Mouse (Mus musculus) natural killer cell, adult 2 months (primary cell): Measurements from ENCODE around the gene Cox16.
"Not testable (repeated sequence)": the region's sequence is repeated elsewhere in the genome, so short reads cannot be mapped to it uniquely, and the experiment has no call there.

ENCODE experiments used
- DNase-seq, 2 experiments: peaks; one replicate each; pipeline ENCODE4 v3.0.0; 2022; ENCODE audit warnings: low spot score in 2 of 2

The Cox16 gene

GRCm38 (mm10) chr12:81484727-81485191 is at the start of gene Cox16:
Gene Cox16, minus strand, starts transcription at chr12:81485127.
- peak; percentile 77 to 81 for DNase-seq

GRCm38 (mm10) chr12:81533029-81533419 is 48.1 kb upstream of the Cox16 start:
- no peak for DNase-seq

- peak; percentile 76 to 77 for DNase-seq
Observed at GRCm38 (mm10) chr12:81532316-81533028, 47.5 kb upstream of the Cox16 start, which contains the start of the genes Gm20498 and Synj2bp. Gene Gm20498, minus strand, starts transcription at chr12:81532905. Gene Synj2bp, minus strand, starts transcription at chr12:81532911.

- DNase-seq = not testable (repeated sequence)
Observed at GRCm38 (mm10) chr12:81530587-81530986, 45.7 kb upstream of the Cox16 start.

GRCm38 (mm10) chr12:81496906-81497305 is 12.0 kb upstream of the Cox16 start:
- not testable (repeated sequence) for DNase-seq

GRCm38 (mm10) chr12:81490491-81490890 is 5.6 kb upstream of the Cox16 start:
- DNase-seq = no peak

- DNase-seq = no peak
Observed at GRCm38 (mm10) chr12:81485311-81485710, 384 bp upstream of the Cox16 start.

GRCm38 (mm10) chr12:81484212-81484611 is 715 bp downstream of the Cox16 start:
- no peak for DNase-seq

- no peak for DNase-seq
Observed at GRCm38 (mm10) chr12:81483656-81484055, 1.3 kb downstream of the Cox16 start.

GRCm38 (mm10) chr12:81459051-81459450 is 25.9 kb downstream of the Cox16 start:
- DNase-seq = not testable (repeated sequence)

GRCm38 (mm10) chr12:81438985-81439384 is 45.9 kb downstream of the Cox16 start:
- not testable (repeated sequence) for DNase-seq

GRCm38 (mm10) chr12:81434778-81435177 is 50.1 kb downstream of the Cox16 start:
- not testable (repeated sequence) for DNase-seq

GRCm38 (mm10) chr12:81421846-81422245 is 63.1 kb downstream of the Cox16 start, which contains the start of gene Adam4:
Gene Adam4, minus strand, starts transcription at chr12:81421946.
- no peak for DNase-seq

- no peak for DNase-seq
Observed at GRCm38 (mm10) chr12:81413211-81413610, 71.7 kb downstream of the Cox16 start.

- DNase-seq = no peak
Observed at GRCm38 (mm10) chr12:81408966-81409365, 76.0 kb downstream of the Cox16 start.

GRCm38 (mm10) chr12:81402187-81402586 is 82.7 kb downstream of the Cox16 start:
- DNase-seq = peak in 1 of 2 experiments; percentile 16

- DNase-seq = not testable (repeated sequence)
Observed at GRCm38 (mm10) chr12:81379364-81379763, 105.6 kb downstream of the Cox16 start, which contains the start of gene Gm4787. Gene Gm4787, minus strand, starts transcription at chr12:81379464.

- DNase-seq = no peak
Observed at GRCm38 (mm10) chr12:81333841-81334240, 151.1 kb downstream of the Cox16 start.

GRCm38 (mm10) chr12:81332875-81333421 is 152.0 kb downstream of the Cox16 start, which contains the start of gene Slc8a3:
Gene Slc8a3, minus strand, starts transcription at chr12:81333180.
- DNase-seq = no peak

GRCm38 (mm10) chr12:81331937-81332874 is 152.7 kb downstream of the Cox16 start:
- no peak for DNase-seq

- no peak for DNase-seq
Observed at GRCm38 (mm10) chr12:81331046-81331638, 153.8 kb downstream of the Cox16 start.
